Mouse (Mus musculus): ENCODE data around the gene Nqo1. TPM values are rescaled to one million over a fixed set of nuclear protein-coding genes. Genes with fewer than 3 reads are reported as not detected.
A peak's percentile ranks its signal among the peaks of the same experiment; 100 is the strongest.

Nqo1 gene
- polyA plus RNA-seq, 1 experiment from 2014 or later, result 16.7 TPM

DNA sequence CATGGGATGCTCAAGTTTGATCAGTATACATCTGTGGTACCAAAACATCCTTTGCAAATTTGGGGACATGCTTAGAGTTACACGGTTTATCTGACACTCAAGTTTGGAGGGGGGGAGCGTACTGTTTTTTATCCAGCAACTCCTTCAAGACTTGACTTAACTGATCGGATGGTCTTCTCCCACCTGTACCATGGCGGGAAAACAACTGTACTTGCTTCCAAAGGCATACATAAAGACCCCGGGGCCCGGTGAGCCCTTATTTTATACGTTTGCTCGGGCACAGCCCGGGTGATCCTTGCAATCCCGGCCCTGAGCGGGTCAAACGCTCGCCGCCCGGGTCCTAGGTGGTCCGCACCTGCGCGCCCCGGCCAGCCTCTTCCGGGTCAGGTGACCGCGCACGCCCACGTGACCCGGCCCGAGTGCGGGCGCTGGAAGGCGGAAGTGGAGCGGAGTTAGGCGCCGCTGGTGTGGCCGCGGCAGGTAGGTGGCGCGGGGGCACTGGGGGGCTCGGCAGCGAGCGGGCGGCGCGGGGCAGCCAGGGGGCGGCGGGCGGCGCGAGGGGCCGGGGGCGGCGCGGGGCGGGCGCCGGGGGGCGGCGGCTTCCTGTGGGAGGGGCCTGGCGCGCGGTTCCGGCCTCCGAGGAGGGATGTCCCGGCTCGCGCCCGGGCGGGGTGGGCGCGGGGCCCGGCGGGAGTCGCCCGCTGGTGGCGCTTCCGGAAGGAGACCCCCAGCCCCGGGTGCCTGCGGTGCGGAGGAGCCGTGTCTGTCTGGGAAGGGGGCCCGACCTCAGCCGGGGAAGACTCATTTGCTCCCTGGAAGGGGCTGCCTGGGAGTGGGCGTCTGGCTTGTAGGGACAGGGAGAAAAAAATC lies 33.2 kb upstream of the Nqo1 start, which contains the start of gene Wwp2:
TSS of gene Wwp2 (plus strand) at position 404 of the 870 bp plus-strand sequence.
- peak; percentile 80 for ATAC-seq (ENCODE audit: insufficient number of reproducible peaks, insufficient read depth, low FRiP score, low TSS enrichment, low read depth)
- Histone ChIP-seq H3K4me3 (replicated peaks) (peak within 1 kb of the TSS; percentile 85), H3K9me3 (no peaks in the 10 kb centered on the region), H3K27me3 (no peaks in the 10 kb centered on the region), H3K36me3 (no peaks in the 10 kb centered on the region), H3K9ac (replicated peaks) (peak within 1 kb of the TSS; percentile 86), H3K4me2 (peak within 1 kb of the TSS; percentile 59), H3K4me1 (replicated peaks) (peaks cover 15% of the 10 kb centered on the region), H3K27ac (peak within 1 kb of the TSS; percentile 87)
- under 1% methylated on average over 63 of the region's 81 CpGs for WGBS

DNA sequence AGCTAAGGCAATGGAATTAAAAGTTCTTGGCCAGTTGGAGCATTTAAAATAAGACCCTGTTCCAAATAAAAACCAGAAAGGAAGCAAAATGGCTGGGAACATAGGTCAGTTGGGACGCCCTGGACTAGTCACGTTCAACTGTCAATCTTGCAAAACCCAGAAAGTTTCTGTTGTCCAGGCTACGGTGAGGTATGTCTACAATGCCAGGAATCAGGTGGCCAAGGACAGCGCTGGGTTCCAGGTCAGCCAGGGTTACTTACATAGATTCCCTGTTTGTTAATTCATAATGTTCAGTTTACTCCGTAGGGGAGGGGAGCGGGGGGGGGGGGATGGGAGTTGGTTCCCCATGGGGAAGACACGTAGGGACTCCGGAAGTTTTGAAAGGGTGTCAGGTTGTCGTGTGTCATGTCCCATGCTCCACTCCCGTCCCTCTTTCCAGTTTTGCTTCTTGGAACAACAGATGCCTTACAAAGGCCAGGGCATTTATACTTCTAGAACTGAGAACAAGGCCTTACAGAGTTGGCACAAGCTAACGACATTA lies 32.5 kb upstream of the Nqo1 start:
- Histone ChIP-seq H3K9ac (replicated peaks) (no peak overlapping the region; the same call in 1 of the 2 replicates), H3K27ac (peak overlapping the region; percentile 87; the same call in 1 of the 2 replicates), H3K9me3 (no peaks in the 10 kb centered on the region), H3K36me3 (no peaks in the 10 kb centered on the region), H3K4me1 (replicated peaks) (peaks cover 15% of the 10 kb centered on the region), H3K4me2 (peak overlapping the region; percentile 59), H3K4me3 (replicated peaks) (peak overlapping the region; percentile 85), H3K27me3 (no peaks in the 10 kb centered on the region)
- WGBS, result 31% methylated on average over 11 of the region's 11 CpGs
- 0 out of 2 replicates have a peak, but pooled peaks have one; percentile 28 for ATAC-seq (ENCODE audit: insufficient number of reproducible peaks, insufficient read depth, low FRiP score, low TSS enrichment, low read depth)

DNA sequence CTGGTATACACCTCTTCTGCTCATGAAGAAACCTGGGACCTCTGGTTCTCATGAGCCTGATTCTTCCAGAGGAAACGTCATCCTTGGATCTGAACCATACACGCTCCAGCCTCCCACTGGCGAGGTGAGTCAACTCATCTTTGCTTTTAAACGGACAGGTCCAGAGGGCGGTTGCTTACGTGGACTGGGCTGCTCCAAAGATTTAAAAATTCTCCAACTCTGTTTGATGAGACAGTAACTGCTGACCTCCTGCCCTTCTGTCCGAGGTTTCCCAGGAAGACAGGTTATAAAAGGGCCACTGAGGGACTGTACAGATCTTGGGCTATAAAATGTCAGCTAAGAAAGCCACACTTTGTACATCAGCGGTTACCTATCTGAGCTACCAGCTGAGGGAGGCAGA lies 27.8 kb upstream of the Nqo1 start:
- ATAC-seq (ENCODE audit: insufficient number of reproducible peaks, insufficient read depth, low FRiP score, low TSS enrichment, low read depth), result no peak
- Histone ChIP-seq H3K36me3 (no peaks in the 10 kb centered on the region), H3K27ac (no peak overlapping the region), H3K9me3 (no peaks in the 10 kb centered on the region), H3K4me2 (no peak overlapping the region), H3K4me3 (replicated peaks) (no peak overlapping the region), H3K27me3 (no peaks in the 10 kb centered on the region), H3K4me1 (replicated peaks) (0 out of 2 replicates have a peak, but pooled peaks cover 5% of the 10 kb centered on the region), H3K9ac (replicated peaks) (no peak overlapping the region)
- WGBS, result 73% methylated on average over 8 of the region's 8 CpGs

DNA sequence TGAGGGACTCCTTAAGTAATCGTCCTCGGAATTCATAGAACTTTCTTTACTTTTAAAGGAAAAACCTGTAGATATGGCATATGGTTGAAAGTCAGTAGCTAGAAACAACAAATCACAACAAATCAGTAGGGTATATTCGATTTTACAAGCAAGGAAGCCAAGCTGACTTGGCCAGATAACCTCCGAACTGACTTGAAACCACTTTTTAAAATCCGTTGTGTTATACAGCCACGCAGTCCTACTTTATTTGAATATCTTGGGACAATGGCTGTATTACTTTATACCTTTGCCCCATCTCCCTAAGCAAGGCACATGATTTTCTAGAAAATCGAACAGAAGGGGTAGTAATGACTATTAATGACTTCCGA lies 22.2 kb upstream of the Nqo1 start:
- H3K4me1 ChIP-seq (replicated peaks), result peaks cover 14% of the 10 kb centered on the region; the same call in 1 of the 2 replicates
- H3K27ac ChIP-seq, result no peak overlapping the region
- H3K27me3 ChIP-seq, result no peaks in the 10 kb centered on the region
- peaks cover 32% of the 10 kb centered on the region for H3K36me3 ChIP-seq
- no peaks in the 10 kb centered on the region for H3K9me3 ChIP-seq
- no peak for ATAC-seq (ENCODE audit: insufficient number of reproducible peaks, insufficient read depth, low FRiP score, low TSS enrichment, low read depth)
- H3K4me2 ChIP-seq, result peak overlapping the region; percentile 84
- WGBS, result 46% methylated on average over 8 of the region's 8 CpGs
- peak overlapping the region; percentile 87 for H3K4me3 ChIP-seq (replicated peaks)
- H3K9ac ChIP-seq (replicated peaks), result no peak overlapping the region

DNA sequence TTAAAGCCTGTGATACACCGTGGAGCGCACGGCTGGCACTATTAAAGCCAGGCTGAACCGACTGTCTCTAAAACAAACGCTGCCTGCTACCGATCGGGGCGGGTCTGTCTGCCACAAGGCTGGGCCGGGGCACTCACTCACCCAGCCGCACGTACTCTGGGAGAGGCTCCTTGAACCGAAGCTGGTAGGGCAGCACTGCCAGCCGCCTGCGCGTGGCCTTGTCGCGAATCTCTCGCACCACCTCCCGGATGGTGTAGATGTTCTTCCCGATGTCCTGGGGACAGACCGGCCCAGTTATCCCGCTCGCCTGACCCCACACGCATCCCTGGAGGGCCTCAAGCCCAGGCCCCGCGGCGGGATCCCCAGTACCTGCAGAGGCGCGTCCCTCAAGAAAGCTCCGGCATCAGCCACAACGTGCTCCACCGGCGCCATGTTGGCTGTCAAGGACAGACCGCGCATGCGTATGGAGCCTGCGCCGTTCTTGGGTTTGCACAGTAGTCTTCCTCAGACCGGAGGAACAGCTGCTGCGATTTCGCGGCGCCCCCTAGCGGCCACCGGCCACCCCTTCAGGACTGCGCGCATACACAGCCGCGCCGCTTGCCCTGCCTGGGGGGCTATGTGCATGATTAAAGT lies 21.7 kb upstream of the Nqo1 start, which contains the start of gene Nob1:
TSS of gene Nob1 (minus strand) at position 455 of the 633 bp plus-strand sequence.
- peak; percentile 98 for ATAC-seq (ENCODE audit: insufficient number of reproducible peaks, insufficient read depth, low FRiP score, low TSS enrichment, low read depth)
- Histone ChIP-seq H3K9me3 (no peaks in the 10 kb centered on the region), H3K4me1 (replicated peaks) (peaks cover 14% of the 10 kb centered on the region; the same call in 1 of the 2 replicates), H3K4me3 (replicated peaks) (peak within 1 kb of the TSS; percentile 87), H3K27me3 (no peaks in the 10 kb centered on the region), H3K4me2 (peak within 1 kb of the TSS; percentile 84), H3K27ac (peak within 1 kb of the TSS; percentile 23; the same call in 1 of the 2 replicates), H3K36me3 (peaks cover 37% of the 10 kb centered on the region), H3K9ac (replicated peaks) (peak within 1 kb of the TSS; percentile 88)
- WGBS, result under 1% methylated on average over 50 of the region's 50 CpGs

DNA sequence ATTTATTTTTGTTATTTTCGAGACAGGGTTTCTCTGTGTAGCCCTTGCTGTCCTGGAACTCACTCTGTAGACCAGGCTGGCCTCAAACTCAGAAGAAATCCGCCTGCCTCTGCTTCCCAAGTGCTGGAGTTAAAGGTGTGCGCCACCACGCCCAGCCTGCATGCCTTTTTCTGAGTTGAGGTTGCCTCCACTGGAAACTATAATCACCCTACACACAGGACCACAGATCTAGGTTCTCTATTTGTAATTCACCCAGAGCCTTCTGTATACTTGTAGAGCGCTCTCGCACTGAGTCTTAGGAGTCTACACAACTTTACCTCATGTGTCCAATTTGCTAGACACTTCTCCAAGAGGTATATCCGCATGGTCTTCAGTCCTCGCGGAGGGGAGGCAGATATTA lies 21.2 kb upstream of the Nqo1 start:
- peak overlapping the region; percentile 23; the same call in 1 of the 2 replicates for H3K27ac ChIP-seq

DNA sequence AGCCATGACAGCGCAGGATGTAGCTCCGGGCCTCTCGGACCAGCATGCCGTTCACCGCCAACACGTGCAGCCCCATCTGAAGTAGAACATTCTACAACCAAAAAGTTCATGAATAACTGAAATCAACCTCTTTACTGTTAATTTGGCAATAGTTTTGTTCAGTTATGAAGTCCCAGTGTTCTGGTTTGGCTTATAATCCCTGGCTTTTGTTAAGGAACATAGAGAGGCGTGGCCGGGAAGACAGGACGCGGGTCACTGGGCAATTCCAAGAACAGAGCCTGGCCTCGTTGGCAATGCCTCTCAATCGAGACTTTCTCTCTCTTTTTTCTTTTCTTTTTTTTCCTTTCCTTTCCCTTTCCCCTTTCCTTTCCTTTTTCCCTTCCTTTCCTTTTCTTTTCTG lies 14.0 kb upstream of the Nqo1 start:
- Histone ChIP-seq H3K4me1 (replicated peaks) (no peaks in the 10 kb centered on the region), H3K9me3 (no peaks in the 10 kb centered on the region), H3K27ac (no peak overlapping the region), H3K36me3 (peaks cover 100% of the 10 kb centered on the region), H3K9ac (replicated peaks) (no peak overlapping the region), H3K4me3 (replicated peaks) (no peak overlapping the region), H3K27me3 (no peaks in the 10 kb centered on the region), H3K4me2 (no peak overlapping the region)
- WGBS, result 94% methylated on average over 12 of the region's 12 CpGs
- ATAC-seq (ENCODE audit: insufficient number of reproducible peaks, insufficient read depth, low FRiP score, low TSS enrichment, low read depth), result no peak

More for the DNA sequence above, 21.2 kb upstream of the Nqo1 start:
- H3K4me3 ChIP-seq (replicated peaks), result peak overlapping the region; percentile 87
- peak overlapping the region; percentile 84 for H3K4me2 ChIP-seq
- H3K36me3 ChIP-seq, result peaks cover 42% of the 10 kb centered on the region
- peaks cover 14% of the 10 kb centered on the region; the same call in 1 of the 2 replicates for H3K4me1 ChIP-seq (replicated peaks)
- H3K9me3 ChIP-seq, result no peaks in the 10 kb centered on the region
- ATAC-seq (ENCODE audit: insufficient number of reproducible peaks, insufficient read depth, low FRiP score, low TSS enrichment, low read depth), result no peak
- WGBS, result 35% methylated on average over 9 of the region's 9 CpGs
- H3K9ac ChIP-seq (replicated peaks), result peak overlapping the region; percentile 88
- H3K27me3 ChIP-seq, result no peaks in the 10 kb centered on the region

DNA sequence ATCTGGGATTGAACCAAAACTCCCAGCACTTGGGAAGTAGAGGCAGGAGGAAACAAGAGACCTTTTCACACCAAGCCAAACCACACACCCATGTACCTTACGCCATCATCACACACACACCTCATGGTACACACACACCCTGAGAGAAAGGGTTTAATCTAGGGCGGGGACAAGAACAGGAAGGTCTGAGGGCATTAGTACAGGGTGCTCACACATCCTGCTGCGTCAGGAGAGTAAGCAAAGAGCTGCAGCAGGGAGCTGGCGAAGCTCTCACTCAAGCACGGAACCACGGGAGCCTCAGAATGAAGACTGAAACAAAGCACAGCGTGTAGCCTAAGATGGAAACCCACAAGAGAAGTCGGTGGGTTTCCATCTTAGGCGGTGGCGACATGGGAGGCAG lies 10.9 kb upstream of the Nqo1 start:
- H3K4me1 ChIP-seq (replicated peaks), result no peaks in the 10 kb centered on the region
- no peak for ATAC-seq (ENCODE audit: insufficient number of reproducible peaks, insufficient read depth, low FRiP score, low TSS enrichment, low read depth)
- H3K4me2 ChIP-seq, result no peak overlapping the region
- H3K4me3 ChIP-seq (replicated peaks), result no peak overlapping the region
- 92% methylated on average over 10 of the region's 10 CpGs for WGBS
- H3K27ac ChIP-seq, result no peak overlapping the region
- peaks cover 100% of the 10 kb centered on the region for H3K36me3 ChIP-seq
- H3K9me3 ChIP-seq, result no peaks in the 10 kb centered on the region
- no peak overlapping the region for H3K9ac ChIP-seq (replicated peaks)
- H3K27me3 ChIP-seq, result no peaks in the 10 kb centered on the region

DNA sequence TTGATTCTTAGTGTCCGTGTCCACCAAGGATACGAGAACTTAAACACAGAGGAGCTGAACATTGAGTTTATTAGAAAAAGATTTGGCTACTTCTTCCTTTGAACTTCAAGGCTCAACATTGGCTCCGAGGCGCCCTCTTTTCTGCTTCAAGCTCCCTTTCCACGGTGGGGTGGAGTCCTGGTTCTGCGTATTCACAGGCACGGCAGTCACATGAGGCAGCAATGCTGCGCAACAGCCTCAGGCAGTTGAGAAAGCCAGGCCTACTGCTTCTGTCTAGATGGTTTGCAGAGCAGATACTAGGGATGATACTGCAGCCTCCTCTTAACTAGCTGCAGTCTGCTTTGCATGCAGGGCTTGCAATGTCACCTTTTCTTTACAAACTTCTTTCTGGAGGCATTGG lies 9.5 kb upstream of the Nqo1 start:
- H3K27ac ChIP-seq, result no peak overlapping the region
- H3K4me2 ChIP-seq, result no peak overlapping the region
- no peaks in the 10 kb centered on the region for H3K27me3 ChIP-seq
- H3K4me3 ChIP-seq (replicated peaks), result no peak overlapping the region
- no peaks in the 10 kb centered on the region for H3K9me3 ChIP-seq
- peaks cover 96% of the 10 kb centered on the region for H3K36me3 ChIP-seq
- no peak for ATAC-seq (ENCODE audit: insufficient number of reproducible peaks, insufficient read depth, low FRiP score, low TSS enrichment, low read depth)
- 87% methylated on average over 8 of the region's 8 CpGs for WGBS
- no peak overlapping the region for H3K9ac ChIP-seq (replicated peaks)
- H3K4me1 ChIP-seq (replicated peaks), result no peaks in the 10 kb centered on the region

DNA sequence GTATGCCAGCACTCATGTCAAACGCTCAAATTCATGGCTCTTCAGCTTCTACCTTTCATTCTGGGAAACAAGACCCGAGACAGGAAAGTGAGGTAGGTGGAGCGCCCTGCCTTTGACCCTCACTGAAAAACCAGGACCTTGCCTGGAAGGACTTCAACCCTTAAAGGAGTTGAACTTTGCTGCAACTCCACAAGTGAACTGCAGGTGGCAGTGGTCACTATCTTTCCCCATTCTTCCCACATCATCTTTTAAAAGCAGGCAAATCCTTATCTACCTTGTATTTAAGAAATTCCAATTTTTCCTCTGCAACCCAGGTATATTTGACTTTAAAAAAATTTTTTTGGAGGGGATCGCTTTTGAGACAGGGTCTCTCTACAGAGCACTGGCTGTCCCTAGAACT lies 8.4 kb upstream of the Nqo1 start:
- Histone ChIP-seq H3K4me2 (no peak overlapping the region), H3K9me3 (no peaks in the 10 kb centered on the region), H3K9ac (replicated peaks) (no peak overlapping the region), H3K27me3 (no peaks in the 10 kb centered on the region), H3K27ac (no peak overlapping the region), H3K36me3 (peaks cover 85% of the 10 kb centered on the region), H3K4me1 (replicated peaks) (0 out of 2 replicates have a peak, but pooled peaks cover 3% of the 10 kb centered on the region), H3K4me3 (replicated peaks) (no peak overlapping the region)
- 68% methylated on average over 4 of the region's 4 CpGs for WGBS
- ATAC-seq (ENCODE audit: insufficient number of reproducible peaks, insufficient read depth, low FRiP score, low TSS enrichment, low read depth), result no peak

DNA sequence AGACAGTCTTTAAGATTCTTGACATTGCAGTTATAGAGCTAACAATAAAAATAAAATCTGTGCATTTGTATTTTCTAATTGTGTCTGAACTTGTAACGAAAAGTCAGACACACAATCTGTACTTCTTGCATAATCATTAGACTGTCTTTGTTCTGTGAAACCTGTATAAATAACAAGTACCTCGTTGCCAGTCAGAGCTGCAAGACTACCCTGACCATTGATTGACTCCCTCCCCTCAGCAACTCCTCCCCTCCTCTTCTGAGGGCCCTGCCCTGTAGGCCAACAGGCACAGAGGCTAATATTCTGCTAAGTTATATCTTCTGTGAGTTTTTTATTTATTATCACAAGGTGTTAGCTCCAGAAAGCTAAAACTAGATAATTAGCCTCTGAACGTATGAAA lies 2.9 kb upstream of the Nqo1 start:
- Histone ChIP-seq H3K4me3 (replicated peaks) (no peak overlapping the region), H3K4me2 (no peak overlapping the region), H3K9ac (replicated peaks) (no peak overlapping the region), H3K27me3 (no peaks in the 10 kb centered on the region), H3K4me1 (replicated peaks) (peaks cover 23% of the 10 kb centered on the region), H3K36me3 (peaks cover 30% of the 10 kb centered on the region), H3K9me3 (no peaks in the 10 kb centered on the region), H3K27ac (no peak overlapping the region)
- WGBS, result 66% methylated on average over 3 of the region's 3 CpGs
- no peak for ATAC-seq (ENCODE audit: insufficient number of reproducible peaks, insufficient read depth, low FRiP score, low TSS enrichment, low read depth)
